Comparison of ENCODE assay signal across 14 mouse cellular contexts in genomic region chr11:119375425-119375824, GRCm38 (mm10). TPM values are rescaled to one million over a fixed set of nuclear protein-coding genes. Genes with fewer than 3 reads are reported as not detected.
DNase-seq lines count a peak whose midpoint lies in the region; ATAC-seq and TF ChIP-seq lines count a peak whose summit lies in the region.
"Had no signal": no experiment of that assay in that cellular context is flagged by ENCODE, and none has a peak within 500 bp of the region (broad histone marks: within the 10 kb centered on the region; RNA-seq: fewer than 3 reads in every experiment).

No protein-coding gene starts in this region.

- H3K4me1 ChIP-seq in kidney, postnatal 0 days (replicated peaks; ENCODE audit: insufficient read depth, low read length), result no peaks in the 10 kb centered on the region
- H3K4me1 ChIP-seq in MEL (ENCODE audit: control insufficient read depth in 1 of 2, insufficient read depth in 2 of 2, low read length in 2 of 2), result peaks cover 0 to 15% of the 10 kb centered on the region in 2 experiments; a peak in 2 of 4 replicates
- H3K4me1 ChIP-seq in intestine, embryonic 15.5 days (replicated peaks), result 0 out of 2 replicates have a peak, but pooled peaks cover 3% of the 10 kb centered on the region
- H3K4me1 ChIP-seq: embryonic facial prominence, embryonic 12.5 days; hindbrain, embryonic 12.5 days; limb, embryonic 13.5 days had no signal

- no peak for ATAC-seq in kidney, postnatal 0 days (replicated peaks; ENCODE audit: low FRiP score, low read depth)
- peak; percentile 53 for ATAC-seq in intestine, embryonic 15.5 days
- ATAC-seq in megakaryocyte progenitor cell, adult 5-6 weeks (replicated peaks; ENCODE audit: poor library complexity), result peak; percentile 75
- no peak for ATAC-seq in inflammation-experienced regulatory T-cells, adult 6 months

- H3K36me3 ChIP-seq in kidney, postnatal 0 days (ENCODE audit: insufficient read depth, low read length), result 0 out of 2 replicates have a peak, but pooled peaks cover 11% of the 10 kb centered on the region
- H3K36me3 ChIP-seq in MEL (ENCODE audit: control insufficient read depth in 1 of 2, insufficient read depth in 2 of 2, low read length in 2 of 2), result no peaks in the 10 kb centered on the region
- peaks cover 16% of the 10 kb centered on the region; the same call in 1 of the 2 replicates for H3K36me3 ChIP-seq in intestine, embryonic 15.5 days

- H3K27me3 ChIP-seq in kidney, postnatal 0 days (ENCODE audit: insufficient read depth, low read length), result no peaks in the 10 kb centered on the region
- H3K27me3 ChIP-seq in MEL (ENCODE audit: control insufficient read depth in 1 of 2, insufficient read depth in 2 of 2, low read length in 2 of 2), result no peaks in the 10 kb centered on the region; a peak in 1 of 4 replicates
- no peaks in the 10 kb centered on the region for H3K27me3 ChIP-seq in intestine, embryonic 15.5 days (replicated peaks)
- H3K27me3 ChIP-seq: embryonic facial prominence, embryonic 12.5 days; hindbrain, embryonic 12.5 days; limb, embryonic 13.5 days had no signal

- no peaks in the 10 kb centered on the region for H3K9me3 ChIP-seq in kidney, postnatal 0 days (replicated peaks; ENCODE audit: low read length)
- no peaks in the 10 kb centered on the region for H3K9me3 ChIP-seq in MEL (replicated peaks; ENCODE audit: insufficient read depth, low read length)
- no peaks in the 10 kb centered on the region for H3K9me3 ChIP-seq in intestine, embryonic 15.5 days
- H3K9me3 ChIP-seq: embryonic facial prominence, embryonic 12.5 days; hindbrain, embryonic 12.5 days; limb, embryonic 13.5 days had no signal

- peak; percentile 15 for DNase-seq in kidney, postnatal 0 days (ENCODE audit: low spot score)
- no peak for DNase-seq in kidney, postnatal 10 days
- peak; percentile 66 for DNase-seq in MEL (ENCODE audit: low read depth, low spot score)
- no peak for DNase-seq in thymus, adult 18-20 months
- DNase-seq: cerebellum, adult 11-12 months; kidney, adult 18-20 months; retina, postnatal 1 day; thymus, postnatal 36 days had no signal

- TF ChIP-seq EP300 in MEL (IDR thresholded peaks at IDR 0.05; ENCODE audit: low read depth in 1 of 2, low read length in 2 of 2), result no peak

- TF ChIP-seq CTCF in kidney, postnatal 0 days (IDR thresholded peaks at IDR 0.05; ENCODE audit: low read depth), result no peak
- no peak for TF ChIP-seq CTCF in MEL (IDR thresholded peaks at IDR 0.05 in 2 of 3, conservative IDR thresholded peaks at IDR 0.05 in 1 of 3; ENCODE audit: control insufficient read depth in 1 of 3, insufficient read depth in 1 of 3, low read depth in 2 of 3, low read length in 3 of 3, poor library complexity in 1 of 3, severe bottlenecking in 1 of 3)

- H3K4me3 ChIP-seq in kidney, postnatal 0 days (replicated peaks; ENCODE audit: low read depth, low read length), result no peak overlapping the region
- H3K4me3 ChIP-seq in MEL (ENCODE audit: control insufficient read depth in 1 of 2, insufficient read depth in 1 of 2, low read depth in 2 of 2, low read length in 2 of 2), result peak overlapping the region; percentile 5 to 50; a peak in 1 of 4 replicates
- no peak overlapping the region for H3K4me3 ChIP-seq in intestine, embryonic 15.5 days (replicated peaks)
- H3K4me3 ChIP-seq: embryonic facial prominence, embryonic 12.5 days; hindbrain, embryonic 12.5 days; limb, embryonic 13.5 days had no signal

- TF ChIP-seq POLR2A in MEL (IDR thresholded peaks at IDR 0.05; ENCODE audit: control insufficient read depth in 1 of 2, insufficient read depth in 1 of 2, low read depth in 1 of 2, low read length in 2 of 2, poor library complexity in 1 of 2), result no peak

- WGBS in kidney, postnatal 0 days, result 65% methylated on average over 6 of the region's 6 CpGs
- WGBS in intestine, embryonic 15.5 days, result 68% methylated on average over 6 of the region's 6 CpGs

- TF ChIP-seq RAD21 in MEL (IDR thresholded peaks at IDR 0.05; ENCODE audit: low read depth, low read length), result no peak

- no peak overlapping the region for H3K27ac ChIP-seq in kidney, postnatal 0 days
- no peak overlapping the region for H3K27ac ChIP-seq in MEL (ENCODE audit: control insufficient read depth, low read depth, low read length)
- H3K27ac ChIP-seq in intestine, embryonic 15.5 days, result no peak overlapping the region
- H3K27ac ChIP-seq: embryonic facial prominence, embryonic 12.5 days; hindbrain, embryonic 12.5 days; limb, embryonic 13.5 days had no signal

- H3K4me2 ChIP-seq in kidney, postnatal 0 days (ENCODE audit: low read length), result no peak overlapping the region
- no peak overlapping the region for H3K4me2 ChIP-seq in intestine, embryonic 15.5 days (replicated peaks)
- H3K4me2 ChIP-seq: embryonic facial prominence, embryonic 12.5 days; hindbrain, embryonic 12.5 days; limb, embryonic 13.5 days had no signal

- H3K79me2 ChIP-seq in MEL (ENCODE audit: control insufficient read depth, insufficient read depth, low read length, poor library complexity), result no peaks in the 10 kb centered on the region

- H3K9ac ChIP-seq in kidney, postnatal 0 days (ENCODE audit: low read depth, low read length), result no peak overlapping the region
- H3K9ac ChIP-seq in MEL (ENCODE audit: control insufficient read depth, low read depth, low read length, poor library complexity, severe bottlenecking), result no peak overlapping the region
- no peak overlapping the region for H3K9ac ChIP-seq in intestine, embryonic 15.5 days
- H3K9ac ChIP-seq: embryonic facial prominence, embryonic 12.5 days; hindbrain, embryonic 12.5 days; limb, embryonic 13.5 days had no signal

TF ChIP-seq in MEL, 35 proteins besides CTCF, POLR2A, EP300 and RAD21:
- TF ChIP-seq ELF1 (IDR thresholded peaks at IDR 0.05; ENCODE audit: low read depth, low read length) (peak; percentile 63; the same call in 1 of the 2 replicates), TCF12 (IDR thresholded peaks at IDR 0.05; ENCODE audit: low read depth, low read length) (no peak), CHD1 (IDR thresholded peaks at IDR 0.05; ENCODE audit: low read depth, low read length) (no peak), NELFE (IDR thresholded peaks at IDR 0.05; ENCODE audit: low read depth, low read length) (0 out of 2 replicates have a peak, but pooled peaks have one; percentile 15), NRF1 (IDR thresholded peaks at IDR 0.05; ENCODE audit: insufficient read depth, low read depth, low read length, poor library complexity, severe bottlenecking) (no peak), MAFK (IDR thresholded peaks at IDR 0.05; ENCODE audit: borderline replicate concordance, low read depth, low read length) (no peak)

RNA-seq across cellular contexts. Expression of gene Rnf213, which starts 17.5 kb away (rescaled TPM):
- 8.8 and 10.0 TPM in 2 replicates for polyA plus RNA-seq in kidney, postnatal 0 days (2015; fragmentation: Nextera tagmentation; extraction: Ambion mirVana)
- 6.6 and 11.6 TPM in 2 replicates for total RNA-seq in MEL (2012; rRNA removed)
- 10 to 100 TPM in 1 of 2 experiments, not detected in 1; 10.7 TPM for polyA plus RNA-seq in MEL (2012; ENCODE audit: insufficient read depth in 1 of 2, insufficient read length in 2 of 2, low read depth in 1 of 2, low replicate concordance in 2 of 2, missing spikeins in 1 of 2)
- polyA plus RNA-seq in intestine, embryonic 15.5 days (2015; fragmentation: Nextera tagmentation; extraction: Ambion mirVana), result 8.3 and 9.2 TPM in 2 replicates
- total RNA-seq in megakaryocyte progenitor cell, adult 5-6 weeks (2015), result 62.9 and 69.5 TPM in 2 replicates
- 36.4 and 45.5 TPM in 2 replicates for total RNA-seq in megakaryocyte progenitor cell, adult 5-6 weeks (2017)
- 10 to 100 TPM; 33.9 to 48.2 (median 43.3) TPM for polyA plus RNA-seq in inflammation-experienced regulatory T-cells, adult 6 months (2017; shearing (Covaris generic))

RNA-seq across cellular contexts. Expression of gene Slc26a11, which starts 20.1 kb away (rescaled TPM):
- polyA plus RNA-seq in kidney, postnatal 0 days (2015; fragmentation: Nextera tagmentation; extraction: Ambion mirVana), result 8.0 and 8.3 TPM in 2 replicates
- not detected in 2 replicates for total RNA-seq in MEL (2012; rRNA removed)
- polyA plus RNA-seq in MEL (2012; ENCODE audit: insufficient read depth in 1 of 2, insufficient read length in 2 of 2, low read depth in 1 of 2, low replicate concordance in 2 of 2, missing spikeins in 1 of 2), result under 1 TPM in 1 of 2 experiments, not detected in 1; 0.04 TPM
- polyA plus RNA-seq in intestine, embryonic 15.5 days (2015; fragmentation: Nextera tagmentation; extraction: Ambion mirVana), result 7.2 and 9.9 TPM in 2 replicates
- 0.17 and 0.72 TPM in 2 replicates for total RNA-seq in megakaryocyte progenitor cell, adult 5-6 weeks (2015)
- 0.34 TPM in 1 of 2 replicates, not detected in the other for total RNA-seq in megakaryocyte progenitor cell, adult 5-6 weeks (2017)
- polyA plus RNA-seq in inflammation-experienced regulatory T-cells, adult 6 months (2017; shearing (Covaris generic)), result 10 to 100 TPM; 13.3 to 31.3 (median 23.4) TPM

RNA-seq across cellular contexts. Expression of gene Sgsh, which starts 20.1 kb away (rescaled TPM):
- polyA plus RNA-seq in kidney, postnatal 0 days (2015; fragmentation: Nextera tagmentation; extraction: Ambion mirVana), result 9.8 and 10.1 TPM in 2 replicates
- total RNA-seq in MEL (2012; rRNA removed), result 0.12 TPM in 1 of 2 replicates, not detected in the other
- under 1 TPM in 1 of 2 experiments, not detected in 1; 0.25 TPM for polyA plus RNA-seq in MEL (2012; ENCODE audit: insufficient read depth in 1 of 2, insufficient read length in 2 of 2, low read depth in 1 of 2, low replicate concordance in 2 of 2, missing spikeins in 1 of 2)
- 7.5 and 10.5 TPM in 2 replicates for polyA plus RNA-seq in intestine, embryonic 15.5 days (2015; fragmentation: Nextera tagmentation; extraction: Ambion mirVana)
- 2.9 and 5.4 TPM in 2 replicates for total RNA-seq in megakaryocyte progenitor cell, adult 5-6 weeks (2015)
- total RNA-seq in megakaryocyte progenitor cell, adult 5-6 weeks (2017), result 3.9 and 4.6 TPM in 2 replicates
- polyA plus RNA-seq in inflammation-experienced regulatory T-cells, adult 6 months (2017; shearing (Covaris generic)), result 10 to 100 TPM in 2 of 3 experiments, 1 to 10 TPM in 1; 7.9 to 16.6 (median 11.9) TPM

Comparison
In these comparisons a context has a peak if more than half of its experiments do, and no peak if none do; other contexts are left out.
1. DNase-seq: peak in kidney, postnatal 0 days (single experiment) and MEL (single experiment); none in kidney, postnatal 10 days (single experiment) and thymus, adult 18-20 months (0 of 2).
2. ATAC-seq: peak in intestine, embryonic 15.5 days (single experiment) and megakaryocyte progenitor cell, adult 5-6 weeks (single experiment); none in kidney, postnatal 0 days (single experiment) and inflammation-experienced regulatory T-cells, adult 6 months (single experiment).
3. H3K4me3 ChIP-seq: peak in MEL (2 of 2); none in kidney, postnatal 0 days (single experiment) and intestine, embryonic 15.5 days (single experiment).